Comparison of ENCODE assay signal across 25 mouse cellular contexts in genomic region chr5:146996812-146997211, GRCm38 (mm10). TPM values are rescaled to one million over a fixed set of nuclear protein-coding genes. Genes with fewer than 3 reads are reported as not detected.
DNase-seq lines count a peak whose midpoint lies in the region; ATAC-seq and TF ChIP-seq lines count a peak whose summit lies in the region.
"Had no signal": no experiment of that assay in that cellular context is flagged by ENCODE, and none has a peak within 500 bp of the region (broad histone marks: within the 10 kb centered on the region; RNA-seq: fewer than 3 reads in every experiment).

No protein-coding gene starts in this region.

- no peak overlapping the region for H3K9ac ChIP-seq in hindbrain, postnatal 0 days (replicated peaks; ENCODE audit: low read length)
- no peak overlapping the region for H3K9ac ChIP-seq in hindbrain, embryonic 12.5 days
- no peak overlapping the region for H3K9ac ChIP-seq in liver, postnatal 0 days (replicated peaks)
- H3K9ac ChIP-seq: forebrain, postnatal 0 days; heart, embryonic 13.5 days; liver, embryonic 15.5 days; midbrain, embryonic 13.5 days had no signal

- H3K27ac ChIP-seq in hindbrain, postnatal 0 days: no peak overlapping the region
- H3K27ac ChIP-seq in hindbrain, embryonic 12.5 days: no peak overlapping the region
- no peak overlapping the region for H3K27ac ChIP-seq in liver, postnatal 0 days (ENCODE audit: low read depth)
- no peak overlapping the region for H3K27ac ChIP-seq in small intestine, adult 2 months (ENCODE audit: insufficient read depth, low read depth, low read length)
- H3K27ac ChIP-seq: forebrain, embryonic 10.5 days; heart, embryonic 13.5 days; liver, embryonic 15.5 days; midbrain, embryonic 13.5 days had no signal

- no peak for TF ChIP-seq POLR2A in small intestine, adult 2 months (IDR thresholded peaks at IDR 0.05; ENCODE audit: low read depth, low read length)

- H3K4me2 ChIP-seq in hindbrain, postnatal 0 days (ENCODE audit: low read depth, low read length): no peak overlapping the region
- H3K4me2 ChIP-seq in hindbrain, embryonic 12.5 days (replicated peaks): no peak overlapping the region
- H3K4me2 ChIP-seq in liver, postnatal 0 days (ENCODE audit: low read depth, low read length): no peak overlapping the region
- H3K4me2 ChIP-seq: heart, embryonic 13.5 days; liver, embryonic 15.5 days; midbrain, embryonic 13.5 days had no signal

- no peaks in the 10 kb centered on the region for H3K27me3 ChIP-seq in hindbrain, postnatal 0 days (ENCODE audit: insufficient read depth, low read length)
- no peaks in the 10 kb centered on the region for H3K27me3 ChIP-seq in hindbrain, embryonic 12.5 days
- no peaks in the 10 kb centered on the region for H3K27me3 ChIP-seq in liver, postnatal 0 days (ENCODE audit: insufficient read depth, low read length)
- peaks cover 4% of the 10 kb centered on the region; the same call in 1 of the 2 replicates for H3K27me3 ChIP-seq in E14TG2a.4 (ENCODE audit: insufficient read depth, low read length)
- H3K27me3 ChIP-seq in small intestine, adult 2 months (ENCODE audit: control insufficient read depth, insufficient read depth, low read length): no peaks in the 10 kb centered on the region
- H3K27me3 ChIP-seq: liver, embryonic 15.5 days; midbrain, embryonic 13.5 days had no signal

- DNase-seq in hindbrain, postnatal 0 days (ENCODE audit: low spot score): no peak
- no peak for DNase-seq in liver, postnatal 0 days
- DNase-seq in liver: no peak
- no peak for DNase-seq in ovary, adult 18-20 months (ENCODE audit: low spot score)
- DNase-seq: adrenal gland, postnatal 10 days; cerebellum, adult 18-20 months; cerebellum, postnatal 14 days; forebrain, postnatal 0 days; gastrocnemius, postnatal 14 days; heart, adult 11 months; heart, postnatal 14 days; kidney, adult 2 months; kidney, postnatal 10 days; layer of hippocampus, postnatal 36 days; lung, postnatal 10 days; right cerebral cortex, adult 18-20 months; right cerebral cortex, postnatal 4 days; thymus, postnatal 25 days had no signal

- no peaks in the 10 kb centered on the region for H3K4me1 ChIP-seq in hindbrain, postnatal 0 days (ENCODE audit: insufficient read depth, low read length)
- H3K4me1 ChIP-seq in hindbrain, embryonic 12.5 days: no peaks in the 10 kb centered on the region
- no peaks in the 10 kb centered on the region for H3K4me1 ChIP-seq in liver, postnatal 0 days (ENCODE audit: insufficient read depth)
- H3K4me1 ChIP-seq in E14TG2a.4 (replicated peaks; ENCODE audit: low read depth, low read length): peaks cover 15% of the 10 kb centered on the region
- no peaks in the 10 kb centered on the region for H3K4me1 ChIP-seq in small intestine, adult 2 months (ENCODE audit: control insufficient read depth, insufficient read depth, insufficient read length, low read length)
- H3K4me1 ChIP-seq: forebrain, embryonic 10.5 days; heart, embryonic 13.5 days; liver, embryonic 15.5 days; midbrain, embryonic 13.5 days had no signal

- TF ChIP-seq EP300 in liver, postnatal 0 days (IDR thresholded peaks at IDR 0.05; ENCODE audit: low read depth): no peak

- WGBS in hindbrain, postnatal 0 days: 83% methylated on average over 7 of the region's 7 CpGs
- 88% methylated on average over 7 of the region's 7 CpGs for WGBS in hindbrain, embryonic 12.5 days
- 78% methylated on average over 7 of the region's 7 CpGs for WGBS in liver, postnatal 0 days (ENCODE audit: insufficient replicate concordance)
- WGBS in small intestine, adult 2 months: 85% methylated on average over 7 of the region's 7 CpGs

- no peak for ATAC-seq in hindbrain, postnatal 0 days
- no peak for ATAC-seq in hindbrain, embryonic 12.5 days (ENCODE audit: low FRiP score)
- no peak for ATAC-seq in liver, postnatal 0 days
- ATAC-seq: forebrain, postnatal 0 days; midbrain, embryonic 13.5 days had no signal

- 0 out of 2 replicates have a peak, but pooled peaks have one; percentile 25 for TF ChIP-seq CTCF in hindbrain, postnatal 0 days (IDR thresholded peaks at IDR 0.05; ENCODE audit: low read depth)
- TF ChIP-seq CTCF in liver, postnatal 0 days (IDR thresholded peaks at IDR 0.05; ENCODE audit: low read depth): 0 out of 2 replicates have a peak, but pooled peaks have one; percentile 21
- TF ChIP-seq CTCF in E14TG2a.4 (conservative IDR thresholded peaks at IDR 0.05; ENCODE audit: low read length): peak; percentile 43
- TF ChIP-seq CTCF in small intestine, adult 2 months (IDR thresholded peaks at IDR 0.05; ENCODE audit: extremely low read depth, insufficient read length, insufficient replicate concordance, low read depth, low read length): 0 out of 2 replicates have a peak, but pooled peaks have one; percentile 9

- no peak overlapping the region for H3K4me3 ChIP-seq in hindbrain, postnatal 0 days (ENCODE audit: low read length)
- no peak overlapping the region for H3K4me3 ChIP-seq in hindbrain, embryonic 12.5 days
- no peak overlapping the region for H3K4me3 ChIP-seq in liver, postnatal 0 days (ENCODE audit: low read depth, low read length)
- no peak overlapping the region for H3K4me3 ChIP-seq in E14TG2a.4 (replicated peaks; ENCODE audit: low read length)
- H3K4me3 ChIP-seq in small intestine, adult 2 months (ENCODE audit: low read depth, low read length): no peak overlapping the region
- H3K4me3 ChIP-seq: forebrain, embryonic 10.5 days; heart, embryonic 13.5 days; liver, embryonic 15.5 days; midbrain, embryonic 13.5 days had no signal

- no peaks in the 10 kb centered on the region for H3K9me3 ChIP-seq in hindbrain, postnatal 0 days (ENCODE audit: low read length)
- H3K9me3 ChIP-seq in hindbrain, embryonic 12.5 days (replicated peaks): no peaks in the 10 kb centered on the region
- H3K9me3 ChIP-seq in liver, postnatal 0 days (ENCODE audit: low read length): no peaks in the 10 kb centered on the region
- H3K9me3 ChIP-seq in E14TG2a.4 (ENCODE audit: low read length): 0 out of 2 replicates have a peak, but pooled peaks cover 3% of the 10 kb centered on the region
- H3K9me3 ChIP-seq: liver, embryonic 15.5 days; midbrain, embryonic 13.5 days had no signal

- H3K36me3 ChIP-seq in hindbrain, postnatal 0 days (ENCODE audit: insufficient read depth, low read length): no peaks in the 10 kb centered on the region
- no peaks in the 10 kb centered on the region for H3K36me3 ChIP-seq in hindbrain, embryonic 12.5 days
- no peaks in the 10 kb centered on the region for H3K36me3 ChIP-seq in liver, postnatal 0 days (replicated peaks; ENCODE audit: insufficient read depth, low read length)
- H3K36me3 ChIP-seq in E14TG2a.4 (ENCODE audit: insufficient read depth, low read length): no peaks in the 10 kb centered on the region
- H3K36me3 ChIP-seq in small intestine, adult 2 months (ENCODE audit: control insufficient read depth, insufficient read depth, low read length): no peaks in the 10 kb centered on the region
- H3K36me3 ChIP-seq: forebrain, embryonic 10.5 days; heart, embryonic 13.5 days; liver, embryonic 15.5 days; midbrain, embryonic 13.5 days had no signal

RNA-seq across cellular contexts. Expression of gene Mtif3, which starts 33.2 kb away (rescaled TPM):
- total RNA-seq in hindbrain, postnatal 0 days (2014; rRNA removed): 9.9 and 11.7 TPM in 2 replicates
- 20.3 and 21.1 TPM in 2 replicates for polyA plus RNA-seq in hindbrain, postnatal 0 days (2015; fragmentation: Nextera tagmentation; extraction: Ambion mirVana)
- polyA plus RNA-seq in hindbrain, embryonic 12.5 days (2016; fragmentation: Nextera tagmentation; extraction: Ambion mirVana): 23.5 and 24.6 TPM in 2 replicates
- 12.5 and 12.7 TPM in 2 replicates for polyA plus RNA-seq in liver, postnatal 0 days (2015; fragmentation: Nextera tagmentation; extraction: Ambion mirVana)
- polyA plus RNA-seq in small intestine, adult 2 months (2012; rRNA removed): 7.2 and 13.1 TPM in 2 replicates

RNA-seq across cellular contexts. Expression of gene Gtf3a, which starts 48.4 kb away (rescaled TPM):
- 53.3 and 71.5 TPM in 2 replicates for total RNA-seq in hindbrain, postnatal 0 days (2014; rRNA removed)
- 94.0 and 96.6 TPM in 2 replicates for polyA plus RNA-seq in hindbrain, postnatal 0 days (2015; fragmentation: Nextera tagmentation; extraction: Ambion mirVana)
- polyA plus RNA-seq in hindbrain, embryonic 12.5 days (2016; fragmentation: Nextera tagmentation; extraction: Ambion mirVana): 89.1 and 97.1 TPM in 2 replicates
- 31.6 and 33.5 TPM in 2 replicates for polyA plus RNA-seq in liver, postnatal 0 days (2015; fragmentation: Nextera tagmentation; extraction: Ambion mirVana)
- polyA plus RNA-seq in small intestine, adult 2 months (2012; rRNA removed): 31.9 and 51.6 TPM in 2 replicates
